Mouse (Mus musculus) G1E (cell line): ENCODE data around the gene Plppr3.

Source experiments
- CTCF ChIP-seq: IDR thresholded peaks from 2 replicates; pipeline ENCODE4 v1.5.1; 2012; ENCODE audit warnings: low read depth, low read length, inconsistent platforms, mixed read lengths
- GATA1 ChIP-seq: IDR thresholded peaks from 2 replicates; pipeline ENCODE4 v1.6.1; 2012; ENCODE audit warnings: borderline replicate concordance, low read length, inconsistent platforms, mixed read lengths
- GATA2 ChIP-seq: IDR thresholded peaks from 2 replicates; pipeline ENCODE4 v1.6.1; 2012; ENCODE audit warnings: low read depth, low read length, inconsistent platforms, borderline replicate concordance
- POLR2AphosphoS5 ChIP-seq: IDR thresholded peaks from 2 replicates; pipeline ENCODE4 v1.6.1; 2012; ENCODE audit warnings: low read depth, low read length, inconsistent platforms; ENCODE audit not compliant: insufficient replicate concordance

DNA sequence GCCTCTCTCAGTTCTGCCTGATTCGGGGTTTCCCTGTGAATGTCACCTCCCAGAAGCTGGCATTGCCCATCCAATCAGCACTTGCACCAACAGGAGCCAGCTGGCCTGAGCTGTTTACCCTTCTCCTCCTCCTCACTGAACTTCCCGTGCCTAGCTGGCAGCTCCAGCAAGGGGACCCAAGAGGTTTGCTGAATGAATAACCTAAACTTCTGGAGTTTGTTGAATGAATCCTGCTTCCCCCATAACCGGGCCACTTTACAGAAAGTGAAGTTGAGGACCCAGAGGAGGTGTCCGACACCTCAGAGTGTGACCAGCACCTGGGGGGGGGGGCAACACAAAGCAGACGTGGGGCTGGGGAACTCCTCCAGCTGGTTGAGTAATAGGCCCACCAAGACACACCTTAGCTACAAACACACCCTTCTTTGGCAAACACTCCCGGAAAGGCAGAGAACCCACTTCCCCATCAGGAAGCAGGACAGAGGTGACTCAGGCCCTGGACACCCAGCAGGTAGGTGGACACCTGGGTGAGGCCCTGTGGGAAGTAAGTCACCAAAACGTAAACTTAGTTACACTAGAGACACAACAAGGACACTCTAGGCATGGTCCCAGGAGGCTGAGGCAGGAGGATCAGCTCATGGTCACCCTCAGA is 40.6 kb upstream of the Plppr3 start:
- no peak for TF ChIP-seq CTCF
- no peak for TF ChIP-seq GATA2
- TF ChIP-seq GATA1, result no peak
- no peak for TF ChIP-seq POLR2AphosphoS5
